Mouse (Mus musculus) midbrain, embryonic 15.5 days (tissue): ENCODE results near the gene Exoc6b. TPM values are rescaled to one million over a fixed set of nuclear protein-coding genes. Genes with fewer than 3 reads are reported as not detected.

Source experiments
- ATAC-seq: fragments of 200-750 bp; cut with Nextera tagmentation; replicated peaks from 2 replicates; pipeline ENCODE4 v1.8.0; 2017; ENCODE audit warnings: moderate TSS enrichment
- H3K27ac ChIP-seq: fragments of 300-500 bp; sonication (generic); 2 replicates; pipeline ENCODE4 v1.5.1; 2015; ENCODE audit warnings: mild to moderate bottlenecking, inconsistent platforms
- H3K27me3 ChIP-seq: fragments of 300-500 bp; sonication (generic); replicated peaks from 2 replicates; pipeline ENCODE4 v1.6.1; 2015; ENCODE audit warnings: inconsistent platforms
- H3K36me3 ChIP-seq: fragments of 300-500 bp; sonication (generic); replicated peaks from 2 replicates; pipeline ENCODE4 v1.6.1; 2015; ENCODE audit warnings: inconsistent platforms
- H3K4me1 ChIP-seq: fragments of 300-500 bp; sonication (generic); 2 replicates; pipeline ENCODE4 v1.6.1; 2015; ENCODE audit warnings: inconsistent platforms
- H3K4me2 ChIP-seq: fragments of 300-500 bp; sonication (generic); 2 replicates; pipeline ENCODE4 v1.6.1; 2015; ENCODE audit warnings: inconsistent platforms, mild to moderate bottlenecking, moderate library complexity
- H3K4me3 ChIP-seq: fragments of 300-500 bp; sonication (generic); 2 replicates; pipeline ENCODE4 v1.5.1; 2015; ENCODE audit warnings: mild to moderate bottlenecking, inconsistent platforms
- H3K9ac ChIP-seq: fragments of 300-500 bp; sonication (generic); 2 replicates; pipeline ENCODE4 v1.6.1; 2015; ENCODE audit warnings: mild to moderate bottlenecking, inconsistent platforms
- H3K9me3 ChIP-seq: fragments of 300-500 bp; sonication (generic); 2 replicates; pipeline ENCODE4 v1.6.1; 2016; ENCODE audit warnings: inconsistent platforms
- WGBS: fragments of 180-500 bp; shearing (Covaris S2); methylation state at CpG from one replicate; pipeline ENCODE4 v1.1.7; 2015; ENCODE audit warnings: mixed read lengths; 5-methylcytosine and 5-hydroxymethylcytosine counted together
- polyA plus RNA-seq: library from polyadenylated mRNA; unstranded; fragments of >200 nt; fragmentation: Nextera tagmentation; extraction: Ambion mirVana; gene quantifications from 2 replicates; pipeline ENCODE4 v1.2.1, GENCODE M21; 2015

The Exoc6b gene
- polyA plus RNA-seq, 1 experiment from 2014 or later, result 60.9 TPM

DNA sequence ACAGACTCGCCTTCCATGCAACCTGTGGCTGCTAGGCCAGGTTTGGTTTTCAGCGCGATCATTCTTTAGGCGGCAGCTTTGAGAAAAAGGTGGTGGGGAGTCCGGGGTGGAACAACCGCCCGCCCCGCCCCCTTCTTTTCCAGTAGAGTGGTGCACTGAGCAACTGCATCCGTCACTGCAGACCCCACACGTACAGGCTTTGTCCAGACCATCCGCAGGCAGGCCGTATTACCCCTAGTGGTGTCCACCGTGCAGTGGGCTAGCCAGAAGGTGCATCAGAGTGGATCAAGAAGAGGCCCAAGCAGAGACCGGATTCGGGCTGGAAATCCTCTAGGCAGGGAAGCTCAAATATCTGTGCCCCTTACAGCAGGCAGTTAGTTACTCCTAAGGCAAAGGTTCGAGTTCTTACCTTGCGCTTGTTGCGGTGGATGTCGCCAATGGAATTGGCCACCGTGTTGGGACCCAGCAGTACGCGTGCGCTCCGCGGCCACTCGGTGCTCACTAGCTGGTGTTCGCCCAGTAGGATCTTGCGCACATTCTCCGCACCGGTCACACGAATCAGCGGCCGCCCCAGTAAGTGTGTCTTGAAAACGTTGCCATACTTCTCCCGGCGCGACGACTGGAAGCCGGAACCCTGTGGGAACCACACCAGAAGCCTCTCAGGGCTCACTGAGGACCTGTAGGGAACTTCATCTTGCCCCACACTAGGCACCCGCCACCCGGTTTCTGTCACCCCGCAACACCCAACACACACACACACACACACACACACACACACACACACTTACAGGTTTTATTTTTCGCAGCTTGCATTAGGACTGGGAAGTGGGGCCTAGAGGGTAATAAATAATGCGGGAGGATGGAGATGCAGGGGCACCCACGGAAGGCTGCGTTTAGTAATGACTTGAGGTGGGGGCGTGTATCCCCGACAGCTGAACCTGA lies 485.2 kb downstream of the Exoc6b start:
- Histone ChIP-seq H3K27ac (no peak overlapping the region), H3K9ac (no peak overlapping the region), H3K4me1 (peaks cover 62% of the 10 kb centered on the region)

DNA sequence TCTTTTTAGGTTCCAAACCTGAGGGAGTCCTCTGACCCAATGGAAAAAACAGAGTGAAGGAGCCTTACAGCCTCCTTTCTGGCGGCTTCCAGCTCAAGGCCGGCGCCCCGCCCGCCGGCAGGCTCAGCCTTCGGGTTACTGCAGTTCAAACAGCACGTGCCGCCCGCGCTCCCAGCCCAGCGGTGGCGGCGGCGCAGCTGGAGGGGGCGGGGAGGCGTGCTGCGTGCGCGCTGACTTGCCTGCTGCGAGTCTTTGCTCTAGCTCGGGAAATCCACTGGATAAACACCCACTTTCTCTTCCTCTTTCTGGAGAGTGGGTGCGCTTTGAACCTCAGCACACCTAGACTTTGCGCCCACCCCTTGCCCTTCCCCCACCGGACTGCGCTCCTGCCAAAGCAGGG lies 485.9 kb downstream of the Exoc6b start:
- Histone ChIP-seq H3K36me3 (no peaks in the 10 kb centered on the region), H3K9me3 (no peaks in the 10 kb centered on the region), H3K27ac (no peak overlapping the region), H3K9ac (no peak overlapping the region), H3K27me3 (peaks cover 85% of the 10 kb centered on the region), H3K4me1 (peaks cover 55% of the 10 kb centered on the region), H3K4me2 (peak overlapping the region; percentile 93), H3K4me3 (peak overlapping the region; percentile 45)
- WGBS, result 0% methylated on average over 25 of the region's 26 CpGs
- peak; percentile 49; the same call in 1 of the 2 replicates for ATAC-seq

More for the DNA sequence above, 485.2 kb downstream of the Exoc6b start:
- no peaks in the 10 kb centered on the region for H3K9me3 ChIP-seq
- peak overlapping the region; percentile 45 for H3K4me3 ChIP-seq
- peaks cover 93% of the 10 kb centered on the region for H3K27me3 ChIP-seq
- H3K4me2 ChIP-seq, result peak overlapping the region; percentile 93
- ATAC-seq, result no peak; the same call in 1 of the 2 replicates
- 1% methylated on average over 48 of the region's 48 CpGs for WGBS
- no peaks in the 10 kb centered on the region for H3K36me3 ChIP-seq

DNA sequence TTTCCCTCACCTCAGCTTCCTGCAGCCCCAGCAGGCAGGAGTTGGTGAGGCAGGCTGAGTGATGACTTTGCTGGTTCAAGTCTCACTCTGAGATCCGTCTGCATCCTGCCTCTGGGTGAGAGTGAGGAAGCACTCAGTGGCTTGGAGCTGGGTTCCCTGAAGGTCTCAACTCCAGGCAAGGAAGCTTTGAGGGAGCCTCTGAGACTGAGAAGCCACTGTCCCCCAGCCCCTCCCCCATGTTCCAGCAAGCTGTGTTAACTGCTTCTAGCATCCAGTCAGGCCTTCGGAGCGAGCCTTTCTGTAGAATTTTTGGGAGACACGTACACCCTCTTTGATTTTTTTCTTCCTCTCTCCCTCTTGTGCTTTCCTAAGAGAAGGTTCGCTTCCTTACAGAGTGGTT lies 486.5 kb downstream of the Exoc6b start:
- 21% methylated on average over 5 of the region's 5 CpGs for WGBS
- no peak overlapping the region for H3K9ac ChIP-seq
- H3K27ac ChIP-seq, result no peak overlapping the region
- peaks cover 80% of the 10 kb centered on the region for H3K27me3 ChIP-seq
- ATAC-seq, result no peak
- no peaks in the 10 kb centered on the region for H3K9me3 ChIP-seq
- no peak overlapping the region for H3K4me3 ChIP-seq
- peaks cover 49% of the 10 kb centered on the region for H3K4me1 ChIP-seq
- no peaks in the 10 kb centered on the region for H3K36me3 ChIP-seq
- peak overlapping the region; percentile 93 for H3K4me2 ChIP-seq

DNA sequence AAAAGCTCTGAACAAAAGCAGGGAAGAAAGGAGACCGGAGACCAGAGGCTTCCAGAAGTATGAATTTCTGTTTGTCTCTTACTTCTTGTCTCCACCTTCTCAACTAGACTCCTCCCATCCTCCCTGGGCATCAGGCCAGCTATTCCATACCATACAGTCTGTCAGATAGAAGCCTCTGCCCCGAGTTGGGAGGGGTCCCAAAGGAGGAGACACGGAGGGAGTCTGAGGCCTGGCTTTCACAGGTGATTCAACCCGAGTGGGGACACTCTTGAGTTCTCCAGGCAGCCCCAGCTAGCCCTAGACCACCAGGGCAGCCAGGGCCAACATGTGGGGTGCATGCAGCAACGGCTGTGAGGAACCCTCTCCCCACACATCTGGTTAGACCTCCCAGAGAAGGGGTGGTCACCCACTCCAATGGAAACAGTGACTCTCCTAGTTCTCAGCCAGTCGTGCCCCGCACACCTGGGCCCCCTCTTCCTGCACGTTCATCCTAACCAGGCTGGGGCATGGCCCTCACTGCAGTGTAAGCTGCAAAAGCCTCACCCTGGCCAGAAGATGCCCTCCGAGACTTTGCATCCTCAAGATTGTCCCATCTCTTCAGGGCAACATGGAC lies 487.4 kb downstream of the Exoc6b start:
- Histone ChIP-seq H3K9ac (no peak overlapping the region), H3K4me1 (peaks cover 40% of the 10 kb centered on the region), H3K4me2 (no peak overlapping the region), H3K36me3 (no peaks in the 10 kb centered on the region), H3K4me3 (no peak overlapping the region), H3K27ac (no peak overlapping the region), H3K9me3 (no peaks in the 10 kb centered on the region), H3K27me3 (peaks cover 71% of the 10 kb centered on the region)
- WGBS, result 62% methylated on average over 9 of the region's 9 CpGs
- ATAC-seq, result no peak

DNA sequence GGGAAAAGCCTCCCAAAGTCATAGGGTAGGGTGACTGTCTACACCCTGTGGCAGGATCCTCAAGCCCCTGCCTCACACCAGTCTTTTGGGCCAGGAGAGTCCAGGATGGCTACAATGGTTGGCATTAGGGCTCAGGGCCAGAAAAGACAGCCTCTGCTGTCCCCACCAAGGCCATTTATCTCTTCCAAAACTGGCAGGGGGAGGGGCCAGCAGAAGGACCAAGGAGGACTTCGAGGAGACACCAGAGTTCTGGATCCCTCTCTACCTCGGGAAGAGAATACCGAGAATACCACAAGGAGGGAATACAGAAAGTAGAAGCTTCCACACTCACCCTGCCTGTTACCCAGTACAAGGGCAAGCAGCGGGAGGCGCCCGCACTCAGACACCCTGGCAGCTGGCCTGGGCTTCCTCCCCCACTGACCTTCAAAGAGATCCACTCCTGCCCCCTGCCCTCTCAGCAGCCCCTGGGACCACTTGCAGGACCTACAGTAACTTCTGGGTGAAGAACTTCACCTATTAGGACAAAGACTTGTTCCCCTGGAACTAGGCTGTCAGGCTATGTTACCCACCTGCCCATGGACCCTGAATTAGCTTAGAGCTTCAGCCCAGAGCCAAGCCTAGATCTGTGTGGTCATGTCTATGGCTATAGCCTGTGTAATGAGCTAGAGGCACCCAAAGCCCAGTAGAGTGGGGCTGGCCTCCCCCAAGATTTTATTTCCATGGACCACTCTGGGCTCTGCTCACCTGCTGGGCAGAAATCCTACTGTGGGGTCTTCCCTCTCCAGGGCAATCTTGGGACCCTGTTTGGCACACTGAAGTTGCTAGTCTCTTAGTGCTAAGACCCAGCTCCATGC lies 488.1 kb downstream of the Exoc6b start:
- H3K27me3 ChIP-seq, result peaks cover 65% of the 10 kb centered on the region
- H3K36me3 ChIP-seq, result no peaks in the 10 kb centered on the region
- H3K9ac ChIP-seq, result no peak overlapping the region
- no peak overlapping the region for H3K4me2 ChIP-seq
- no peak for ATAC-seq
- no peaks in the 10 kb centered on the region for H3K9me3 ChIP-seq
- WGBS, result 50% methylated on average over 6 of the region's 6 CpGs
- H3K27ac ChIP-seq, result no peak overlapping the region
- no peak overlapping the region for H3K4me3 ChIP-seq
- peaks cover 34% of the 10 kb centered on the region for H3K4me1 ChIP-seq

DNA sequence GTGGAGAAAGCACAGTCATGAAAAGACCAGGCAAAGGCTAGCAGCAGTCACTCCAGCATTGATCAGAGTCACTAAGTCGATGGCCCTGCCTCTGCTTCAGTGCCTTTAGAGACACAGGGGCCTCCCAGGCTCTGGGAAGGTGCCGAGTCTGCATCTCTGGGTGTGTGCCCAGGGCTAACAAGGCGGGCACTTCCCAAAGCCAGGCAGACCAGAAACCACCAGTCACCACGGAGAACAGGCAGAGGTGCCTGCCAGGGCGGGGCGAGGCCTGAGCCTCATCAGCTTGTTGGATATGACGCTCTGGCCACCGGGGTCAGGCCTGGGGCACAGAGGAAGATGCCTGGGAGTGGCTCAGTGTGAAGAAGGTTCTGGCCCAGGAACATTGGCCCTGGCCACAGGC lies 489.8 kb downstream of the Exoc6b start:
- Histone ChIP-seq H3K27ac (no peak overlapping the region), H3K4me3 (no peak overlapping the region), H3K9me3 (no peaks in the 10 kb centered on the region), H3K4me2 (no peak overlapping the region), H3K4me1 (peaks cover 17% of the 10 kb centered on the region), H3K27me3 (peaks cover 51% of the 10 kb centered on the region), H3K36me3 (no peaks in the 10 kb centered on the region), H3K9ac (no peak overlapping the region)
- 76% methylated on average over 8 of the region's 8 CpGs for WGBS
- no peak for ATAC-seq

DNA sequence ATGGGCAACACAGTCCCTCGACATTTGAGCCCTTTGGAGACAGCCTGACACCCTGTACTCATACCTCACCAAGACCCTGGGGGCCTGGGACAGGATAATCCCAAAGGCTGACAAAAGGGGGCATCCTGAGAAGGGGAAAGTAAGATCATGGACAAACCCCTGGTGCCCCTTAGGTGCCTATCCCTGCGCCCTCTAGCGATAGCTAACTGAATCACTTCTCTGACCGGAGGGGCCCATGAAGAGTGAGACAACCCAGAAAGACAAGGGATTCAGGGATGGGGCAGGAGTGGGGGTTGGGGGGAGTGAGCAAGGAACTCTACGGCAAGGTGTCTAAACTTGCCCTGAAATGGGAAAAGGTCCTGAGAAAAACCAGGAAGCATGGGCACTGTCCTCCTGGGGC lies 490.4 kb downstream of the Exoc6b start:
- no peak overlapping the region for H3K9ac ChIP-seq
- H3K4me2 ChIP-seq, result no peak overlapping the region
- no peaks in the 10 kb centered on the region for H3K9me3 ChIP-seq
- no peak overlapping the region for H3K27ac ChIP-seq
- WGBS, result 14% methylated on average over 5 of the region's 5 CpGs
- peaks cover 46% of the 10 kb centered on the region for H3K27me3 ChIP-seq
- no peak overlapping the region for H3K4me3 ChIP-seq
- H3K36me3 ChIP-seq, result no peaks in the 10 kb centered on the region
- H3K4me1 ChIP-seq, result peaks cover 13% of the 10 kb centered on the region
- no peak for ATAC-seq

DNA sequence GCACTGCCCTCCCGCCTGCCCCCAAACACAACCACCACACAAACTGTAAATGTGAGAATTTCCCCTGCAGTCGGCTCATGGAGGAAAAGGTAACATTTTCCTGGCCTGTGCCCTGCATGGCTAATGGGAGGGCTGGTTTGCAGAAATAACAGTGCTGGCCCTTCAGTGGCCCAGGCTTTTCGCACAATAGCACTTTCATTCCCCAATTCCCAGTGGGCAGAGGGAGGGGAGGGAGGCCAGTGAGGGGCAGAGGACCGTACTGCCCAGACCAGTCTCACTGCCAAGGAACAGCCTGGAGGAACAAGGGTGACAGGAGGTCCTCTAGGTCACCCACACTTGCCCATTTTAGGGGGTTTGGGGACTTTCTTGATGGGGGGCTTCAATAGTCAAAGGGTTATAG lies 491.4 kb downstream of the Exoc6b start:
- peaks cover 35% of the 10 kb centered on the region for H3K27me3 ChIP-seq
- H3K9me3 ChIP-seq, result no peaks in the 10 kb centered on the region
- no peaks in the 10 kb centered on the region for H3K36me3 ChIP-seq
- no peak overlapping the region for H3K27ac ChIP-seq
- H3K4me2 ChIP-seq, result no peak overlapping the region
- WGBS, result 61% methylated on average over 4 of the region's 4 CpGs
- no peak overlapping the region for H3K9ac ChIP-seq
- no peak overlapping the region for H3K4me3 ChIP-seq
- peaks cover 5% of the 10 kb centered on the region for H3K4me1 ChIP-seq
- no peak for ATAC-seq

DNA sequence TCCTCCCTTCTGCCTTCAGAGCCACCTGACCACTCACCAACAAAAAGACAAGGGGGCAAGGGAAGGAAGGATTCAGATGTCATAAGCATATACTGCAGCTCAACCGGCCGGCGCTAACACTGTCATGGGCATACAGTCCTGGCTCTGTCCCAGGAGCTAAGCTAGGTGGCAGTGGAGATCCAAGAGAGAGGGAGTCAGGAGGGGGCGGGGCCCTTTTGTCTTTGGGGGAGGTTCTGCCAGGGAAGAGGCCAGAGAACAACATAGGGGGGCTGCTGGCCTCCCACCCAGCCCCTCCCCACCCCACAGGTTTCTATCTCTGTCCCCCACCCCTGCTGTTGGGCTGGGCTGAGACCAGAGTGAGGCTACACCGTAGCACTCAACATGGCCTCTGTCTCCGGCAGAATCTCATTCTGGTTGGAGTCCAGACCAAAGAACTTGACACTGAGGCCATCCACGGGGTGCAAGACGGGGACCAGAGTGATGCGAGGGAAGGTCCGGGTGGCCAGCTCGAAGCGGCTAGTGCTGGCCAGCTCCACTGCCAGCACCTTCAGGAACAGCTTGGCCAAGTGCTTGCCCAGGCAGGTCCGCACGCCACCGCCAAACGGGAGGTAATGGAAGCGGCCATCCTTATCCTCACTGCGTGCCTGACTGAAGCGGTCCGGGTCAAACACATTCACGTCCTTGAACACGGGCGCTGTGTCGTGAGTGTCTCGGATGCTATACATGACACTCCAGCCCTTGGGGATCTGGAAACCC lies 495.2 kb downstream of the Exoc6b start:
- Histone ChIP-seq H3K27me3 (peaks cover 3% of the 10 kb centered on the region; the same call in 1 of the 2 replicates), H3K4me1 (peaks cover 13% of the 10 kb centered on the region; the same call in 1 of the 2 replicates), H3K9me3 (no peaks in the 10 kb centered on the region), H3K9ac (no peak overlapping the region), H3K36me3 (no peaks in the 10 kb centered on the region), H3K4me3 (peak overlapping the region; percentile 13), H3K4me2 (peak overlapping the region; percentile 36), H3K27ac (no peak overlapping the region)
- WGBS, result 31% methylated on average over 25 of the region's 25 CpGs
- peak; percentile 75 for ATAC-seq

DNA sequence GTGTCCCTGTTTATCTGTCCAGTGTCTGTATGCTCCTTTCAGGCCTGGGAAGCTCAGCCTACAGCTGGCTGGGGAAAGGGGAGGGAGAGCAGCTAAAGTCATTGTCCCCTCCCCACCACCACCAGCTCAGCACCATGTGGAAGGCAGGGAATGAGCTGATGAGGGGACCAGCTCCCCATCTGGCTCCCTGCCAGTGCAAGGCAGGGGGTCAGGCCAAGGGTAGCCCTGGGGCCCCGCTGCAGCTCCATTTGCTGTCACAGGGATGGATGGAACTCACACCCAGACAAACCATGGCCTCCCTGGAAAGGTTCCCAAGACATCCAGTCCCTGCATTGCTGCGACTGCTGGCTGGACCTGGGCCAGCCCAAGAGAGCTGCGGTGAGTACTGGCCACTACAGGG lies 499.3 kb downstream of the Exoc6b start:
- Histone ChIP-seq H3K27me3 (0 out of 2 replicates have a peak, but pooled peaks cover 3% of the 10 kb centered on the region), H3K36me3 (no peaks in the 10 kb centered on the region), H3K27ac (no peak overlapping the region), H3K4me1 (peaks cover 13% of the 10 kb centered on the region; the same call in 1 of the 2 replicates), H3K9ac (no peak overlapping the region), H3K9me3 (no peaks in the 10 kb centered on the region), H3K4me2 (no peak overlapping the region), H3K4me3 (no peak overlapping the region)
- ATAC-seq, result no peak
- WGBS, result 39% methylated on average over 3 of the region's 3 CpGs

DNA sequence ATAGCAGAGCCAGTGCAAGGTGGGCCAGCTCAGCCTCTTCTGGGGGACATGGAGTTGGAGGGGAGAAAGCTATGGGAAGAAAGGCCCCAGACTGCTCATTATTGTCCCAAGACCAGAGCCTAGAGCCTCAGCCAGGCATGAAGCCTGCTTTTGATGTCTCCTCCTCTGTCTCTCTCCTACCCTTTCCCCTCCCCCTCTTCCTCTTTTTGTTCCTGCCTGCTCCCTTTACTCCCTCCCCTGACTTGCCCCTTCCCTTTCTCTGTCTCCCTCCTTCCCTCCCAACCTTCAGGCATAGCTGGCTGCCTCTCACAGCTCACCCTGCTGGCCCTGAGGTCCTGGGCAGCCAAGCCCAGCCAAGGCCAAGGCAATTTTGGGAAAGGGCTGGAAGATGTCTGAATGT lies 499.7 kb downstream of the Exoc6b start:
- H3K36me3 ChIP-seq, result no peaks in the 10 kb centered on the region
- no peak overlapping the region for H3K4me2 ChIP-seq
- no peaks in the 10 kb centered on the region for H3K9me3 ChIP-seq
- no peak overlapping the region for H3K9ac ChIP-seq
- ATAC-seq, result no peak
- H3K4me3 ChIP-seq, result no peak overlapping the region
- 0 out of 2 replicates have a peak, but pooled peaks cover 3% of the 10 kb centered on the region for H3K27me3 ChIP-seq
- H3K27ac ChIP-seq, result no peak overlapping the region
- peaks cover 13% of the 10 kb centered on the region; the same call in 1 of the 2 replicates for H3K4me1 ChIP-seq
